Mouse (Mus musculus): Measurements from ENCODE around the gene Tmem59l. TPM values are rescaled to one million over a fixed set of nuclear protein-coding genes. Genes with fewer than 3 reads are reported as not detected.

The Tmem59l gene
- total RNA-seq, 2 experiments from 2014 or later = not detected

- DNase-seq (ENCODE audit: low spot score in 2 of 2) = no peak
Measured at GRCm38 (mm10) chr8:70490061-70490879, 3.1 kb upstream of the Tmem59l start.

- DNase-seq (ENCODE audit: low spot score in 2 of 2) = no peak
Measured at GRCm38 (mm10) chr8:70489576-70489975, 2.4 kb upstream of the Tmem59l start.

- no peak for DNase-seq (ENCODE audit: low spot score in 2 of 2)
Measured at GRCm38 (mm10) chr8:70488931-70489470, 1.8 kb upstream of the Tmem59l start.

GRCm38 (mm10) chr8:70487993-70488796 is 1.0 kb upstream of the Tmem59l start:
- DNase-seq (ENCODE audit: low spot score in 2 of 2) = no peak

- DNase-seq (ENCODE audit: low spot score in 2 of 2) = no peak
Measured at GRCm38 (mm10) chr8:70486191-70486681, 922 bp downstream of the Tmem59l start.

- DNase-seq (ENCODE audit: low spot score in 2 of 2) = no peak
Measured at GRCm38 (mm10) chr8:70482943-70483342, 4.2 kb downstream of the Tmem59l start.

GRCm38 (mm10) chr8:70481908-70482307 is 5.2 kb downstream of the Tmem59l start:
- DNase-seq (ENCODE audit: low spot score in 2 of 2) = no peak

- no peak for DNase-seq (ENCODE audit: low spot score in 2 of 2)
Measured at GRCm38 (mm10) chr8:70477269-70477982, 9.7 kb downstream of the Tmem59l start.

- DNase-seq (ENCODE audit: low spot score in 2 of 2) = peak; percentile 82 to 93
Measured at GRCm38 (mm10) chr8:70476333-70477268, 10.6 kb downstream of the Tmem59l start, which contains the start of gene Klhl26. Gene Klhl26 (minus strand): TSS chr8:70476968.

GRCm38 (mm10) chr8:70471856-70472255 is 15.3 kb downstream of the Tmem59l start:
- no peak for DNase-seq (ENCODE audit: low spot score in 2 of 2)

GRCm38 (mm10) chr8:70469938-70470337 is 17.2 kb downstream of the Tmem59l start:
- no peak for DNase-seq (ENCODE audit: low spot score in 2 of 2)

GRCm38 (mm10) chr8:70469295-70469916 is 17.8 kb downstream of the Tmem59l start:
- no peak for DNase-seq (ENCODE audit: low spot score in 2 of 2)

GRCm38 (mm10) chr8:70468733-70469132 is 18.4 kb downstream of the Tmem59l start:
- DNase-seq (ENCODE audit: low spot score in 2 of 2) = no peak

GRCm38 (mm10) chr8:70467907-70468306 is 19.3 kb downstream of the Tmem59l start:
- no peak for DNase-seq (ENCODE audit: low spot score in 2 of 2)

- peak in 1 of 2 experiments; percentile 59 for DNase-seq (ENCODE audit: low spot score in 2 of 2)
Measured at GRCm38 (mm10) chr8:70467229-70467725, 19.9 kb downstream of the Tmem59l start.

GRCm38 (mm10) chr8:70466771-70467170 is 20.4 kb downstream of the Tmem59l start:
- peak; percentile 58 to 74 for DNase-seq (ENCODE audit: low spot score in 2 of 2)

- no peak for DNase-seq (ENCODE audit: low spot score in 2 of 2)
Measured at GRCm38 (mm10) chr8:70466305-70466704, 20.9 kb downstream of the Tmem59l start.

- no peak for DNase-seq (ENCODE audit: low spot score in 2 of 2)
Measured at GRCm38 (mm10) chr8:70465701-70466100, 21.5 kb downstream of the Tmem59l start.

GRCm38 (mm10) chr8:70464162-70464561 is 23.0 kb downstream of the Tmem59l start:
- no peak for DNase-seq (ENCODE audit: low spot score in 2 of 2)

Measured in gastrocnemius, postnatal 4 days (tissue).